Mouse (Mus musculus) liver, postnatal 0 days (tissue): ENCODE results near the gene Slc38a11.

Experiments used
- CTCF ChIP-seq: sonication (generic); IDR thresholded peaks from 2 replicates; pipeline ENCODE4 v1.5.1; 2016; ENCODE audit warnings: antibody characterized with exemption, low read depth
- EP300 ChIP-seq: IDR thresholded peaks from 2 replicates; pipeline ENCODE4 v1.6.1; 2016; ENCODE audit warnings: antibody characterized with exemption, low read depth, mild to moderate bottlenecking

GRCm38 (mm10) chr2:65407110-65407509 is 43.3 kb upstream of the Slc38a11 start:
- TF ChIP-seq CTCF (no peak), EP300 (no peak)
